Mouse (Mus musculus): ENCODE measurements around the gene Plekha5.

Plekha5 gene

DNA sequence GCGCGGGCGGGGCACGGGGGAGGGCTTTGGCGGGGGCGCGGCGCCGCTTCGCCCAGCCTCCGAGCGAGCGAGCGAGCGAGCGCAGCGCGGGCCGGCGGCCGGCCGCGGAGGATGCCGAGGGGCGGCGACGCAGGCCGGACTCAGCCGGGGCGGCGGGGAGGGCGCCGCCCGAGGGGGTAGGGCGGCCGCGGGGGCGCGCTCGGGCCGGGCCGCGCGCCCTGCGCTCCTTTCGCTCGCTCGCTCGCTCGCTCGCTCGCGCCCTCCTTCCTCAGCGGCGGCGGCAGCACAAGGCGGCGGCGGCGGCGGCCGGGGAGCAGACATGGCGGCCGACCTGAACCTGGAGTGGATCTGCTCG is at the start of gene Plekha5:
Gene Plekha5 (plus strand): TSS at position 209 of the 355 bp plus-strand sequence.
- in situ Hi-C loops (cut with MboI, MseI), result no loop called here

DNA sequence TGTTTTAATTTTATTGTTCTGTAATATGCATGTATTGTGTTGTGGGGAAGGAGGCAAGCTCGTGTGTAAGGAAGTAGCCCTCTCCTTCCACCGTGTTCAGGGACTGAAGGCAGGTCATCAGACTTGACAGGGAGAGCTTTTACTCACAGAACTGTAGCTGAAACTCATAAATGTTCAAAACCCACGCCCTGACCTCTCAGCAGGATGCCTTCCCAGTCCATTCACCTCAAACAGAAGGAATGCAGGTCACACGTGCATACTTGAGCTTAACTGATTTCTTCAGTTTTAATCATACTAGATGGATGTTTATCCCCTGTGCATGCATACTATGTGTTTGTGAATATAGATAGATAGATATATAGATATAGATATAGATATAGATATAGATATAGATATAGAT is 48.2 kb upstream of the Plekha5 start:
- in situ Hi-C loops (cut with MboI, MseI), result no loop called here

DNA sequence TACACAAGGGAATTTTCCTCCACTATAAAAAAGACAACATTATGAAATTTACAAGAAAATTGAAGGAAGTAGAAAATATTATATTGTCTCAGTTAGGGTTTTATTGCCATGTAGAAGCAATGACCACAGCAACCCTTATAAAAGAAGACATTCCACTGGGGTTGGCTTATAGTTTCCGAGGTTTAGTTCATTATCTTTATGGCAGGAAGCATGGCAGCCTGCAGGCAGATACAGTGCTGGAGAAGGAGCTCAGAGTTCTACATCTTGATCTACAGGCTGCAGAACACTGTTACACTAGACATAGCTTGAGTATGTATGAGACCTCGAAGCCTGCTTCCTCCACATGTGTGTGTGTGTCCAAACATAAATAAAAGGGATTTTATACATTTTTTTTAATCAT is 43.3 kb upstream of the Plekha5 start:
- in situ Hi-C loops (cut with MboI, MseI), result no loop called here

DNA sequence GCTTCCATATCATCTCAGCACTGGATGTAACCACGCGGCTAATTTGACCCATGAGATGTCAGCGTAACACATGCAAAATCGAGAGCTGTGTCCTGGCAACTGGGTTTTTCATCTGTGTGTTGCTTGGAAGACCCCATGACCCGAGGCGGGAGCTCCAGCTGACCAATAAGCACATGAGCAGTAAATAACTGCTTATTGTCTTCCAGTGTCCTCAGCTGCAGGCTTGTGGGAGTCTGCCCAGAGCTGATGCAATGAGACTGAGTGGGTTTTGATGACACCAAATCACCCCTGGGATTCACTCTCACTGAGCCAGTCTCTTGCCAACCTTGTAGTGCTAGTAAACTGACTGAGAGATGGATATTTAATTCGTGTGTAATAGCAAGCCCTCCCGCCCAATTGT is 42.7 kb upstream of the Plekha5 start:
- in situ Hi-C loops (cut with MboI, MseI), result no loop called here

DNA sequence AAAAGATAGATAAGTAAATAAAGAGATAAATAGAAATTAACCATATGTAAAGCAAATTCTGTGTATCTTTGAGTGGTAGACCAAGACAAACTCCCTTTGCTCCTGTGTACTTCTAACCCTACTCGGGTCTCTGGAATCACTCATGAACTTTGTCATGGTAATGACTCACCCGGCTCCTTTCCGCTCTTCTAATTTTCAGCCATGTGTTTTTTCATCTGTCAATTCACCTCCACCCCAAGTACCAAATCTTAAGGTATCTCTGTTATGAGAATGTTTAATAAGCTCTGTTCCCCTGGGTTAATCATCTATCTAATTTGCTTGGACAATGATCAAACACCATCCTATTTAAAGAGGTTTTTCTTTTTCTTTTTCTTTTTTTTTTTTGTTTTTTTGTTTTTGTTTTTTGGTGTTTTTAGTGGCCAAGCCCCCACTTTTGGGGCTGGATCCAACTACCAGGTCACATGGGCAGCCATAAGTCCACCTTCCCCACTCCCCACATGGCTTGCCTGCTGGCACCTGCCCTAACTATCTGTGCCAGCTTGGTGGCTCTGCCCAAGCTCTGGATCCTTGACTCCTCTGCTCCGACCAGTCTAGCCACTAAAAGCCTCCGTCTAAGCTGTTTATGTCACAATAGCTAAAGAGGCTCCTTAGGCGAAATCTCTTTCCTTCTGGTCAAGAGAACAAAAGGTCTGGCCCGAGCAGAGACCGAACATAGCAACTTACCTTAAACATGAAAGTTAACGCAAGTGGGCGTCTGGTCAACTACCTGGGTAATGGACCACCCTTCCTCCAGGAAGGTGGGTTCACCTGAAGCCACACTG is 40.1 kb upstream of the Plekha5 start:
- in situ Hi-C loops (cut with MboI, MseI), result no loop called here

DNA sequence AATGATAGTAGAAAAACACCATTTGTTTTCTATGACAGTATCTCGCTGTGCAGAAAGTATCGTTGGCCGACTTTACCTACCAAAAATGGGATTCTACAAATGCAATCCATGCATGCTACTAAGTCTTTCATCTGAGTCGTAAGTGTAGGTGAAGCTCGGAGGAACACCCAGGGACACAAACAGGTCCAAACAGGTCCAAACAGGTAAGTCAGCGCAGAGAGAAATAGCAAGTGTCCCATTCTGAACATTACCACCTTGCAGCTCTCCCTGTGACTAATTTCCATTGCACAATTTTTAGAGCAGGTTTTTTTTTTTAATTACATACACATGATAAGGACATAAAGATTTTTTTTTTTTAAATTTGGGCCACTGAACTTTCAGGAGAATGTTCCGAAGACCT is 27.2 kb upstream of the Plekha5 start:
- in situ Hi-C loops (cut with MboI, MseI), result no loop called here

DNA sequence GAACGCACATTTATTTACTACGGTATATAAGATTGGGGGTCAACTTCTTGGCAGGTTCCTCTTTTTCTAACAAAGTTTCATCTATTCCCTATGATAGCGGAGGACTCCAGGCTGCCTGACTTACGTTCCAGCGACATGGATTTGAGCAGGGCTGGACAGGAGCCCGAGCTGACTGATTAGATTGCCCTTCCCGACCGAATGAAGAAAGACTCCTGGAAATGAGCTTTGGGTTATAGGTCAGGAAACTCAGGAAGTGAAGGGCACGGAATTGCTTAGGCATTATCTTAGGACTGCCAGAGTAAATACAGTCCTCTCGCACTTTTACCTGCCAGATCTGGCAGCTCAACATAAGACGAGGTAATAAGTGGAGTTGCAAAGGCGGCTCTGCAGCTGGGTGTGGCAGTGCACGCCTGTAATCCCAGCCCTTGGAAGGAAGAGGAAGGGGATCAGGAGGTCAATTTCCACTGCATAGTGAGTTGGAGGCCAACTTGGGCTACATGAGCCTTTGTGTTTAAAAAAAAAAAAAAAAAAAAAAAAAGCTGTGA is 21.0 kb upstream of the Plekha5 start:
- in situ Hi-C loops (cut with MboI, MseI), result no loop called here

DNA sequence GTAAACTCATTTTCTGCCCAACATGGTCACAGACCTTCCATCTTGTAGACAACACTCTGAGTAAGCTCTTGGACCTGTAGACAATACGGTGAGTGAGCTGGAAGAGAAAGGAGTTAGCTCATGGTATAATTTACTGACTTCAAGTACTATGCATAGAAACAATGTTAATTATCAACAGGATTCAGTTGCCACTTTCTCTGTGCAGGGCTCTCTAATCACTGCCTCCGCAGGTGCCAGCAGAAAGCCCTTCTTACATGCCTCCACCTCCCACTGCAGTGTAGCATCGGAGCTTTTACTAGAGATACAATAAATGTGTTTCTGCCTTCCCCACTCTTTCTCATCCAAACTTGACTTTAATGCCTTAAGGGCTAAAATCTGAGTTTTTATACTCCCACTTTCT is 11.9 kb upstream of the Plekha5 start:
- in situ Hi-C loops (cut with MboI, MseI), result no loop called here

DNA sequence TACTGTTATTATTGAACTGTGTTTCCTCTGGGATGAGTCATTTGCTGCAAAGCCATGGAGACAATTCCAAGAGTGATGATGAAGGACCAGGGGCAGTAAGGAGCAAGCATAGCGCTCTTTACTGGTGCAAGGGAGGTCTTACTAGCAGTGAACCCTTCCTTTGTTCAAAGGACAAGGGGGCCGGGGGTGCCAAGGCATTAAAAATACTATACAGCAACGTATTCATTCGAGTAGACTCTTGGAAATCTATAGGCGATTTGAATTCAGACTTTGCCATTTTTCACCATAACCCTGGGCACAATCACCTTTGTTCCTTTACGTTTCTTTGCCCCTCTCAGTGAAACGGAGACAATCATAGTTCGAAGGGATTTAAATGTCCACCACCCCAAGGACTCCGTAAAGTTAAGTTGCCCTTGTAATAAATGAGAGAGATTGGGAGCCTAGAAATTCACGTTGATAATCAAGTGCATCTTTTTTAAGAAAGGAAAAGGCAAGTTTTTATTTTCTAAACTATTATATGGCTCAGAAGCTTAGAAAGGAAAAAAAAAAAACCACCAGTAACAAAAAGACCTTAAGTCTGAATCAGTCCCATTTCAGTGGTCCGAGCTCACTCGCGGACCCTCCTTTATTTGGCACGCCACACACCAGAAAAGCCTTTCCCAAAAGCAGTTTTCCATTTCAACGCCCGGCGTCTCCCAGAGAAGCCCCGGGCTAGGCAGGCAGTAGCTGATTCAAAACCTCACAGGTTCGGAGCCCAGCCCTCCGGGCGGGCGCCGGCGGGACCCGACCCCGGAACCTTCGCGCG is 611 bp upstream of the Plekha5 start:
- in situ Hi-C loops (cut with MboI, MseI), result no loop called here

DNA sequence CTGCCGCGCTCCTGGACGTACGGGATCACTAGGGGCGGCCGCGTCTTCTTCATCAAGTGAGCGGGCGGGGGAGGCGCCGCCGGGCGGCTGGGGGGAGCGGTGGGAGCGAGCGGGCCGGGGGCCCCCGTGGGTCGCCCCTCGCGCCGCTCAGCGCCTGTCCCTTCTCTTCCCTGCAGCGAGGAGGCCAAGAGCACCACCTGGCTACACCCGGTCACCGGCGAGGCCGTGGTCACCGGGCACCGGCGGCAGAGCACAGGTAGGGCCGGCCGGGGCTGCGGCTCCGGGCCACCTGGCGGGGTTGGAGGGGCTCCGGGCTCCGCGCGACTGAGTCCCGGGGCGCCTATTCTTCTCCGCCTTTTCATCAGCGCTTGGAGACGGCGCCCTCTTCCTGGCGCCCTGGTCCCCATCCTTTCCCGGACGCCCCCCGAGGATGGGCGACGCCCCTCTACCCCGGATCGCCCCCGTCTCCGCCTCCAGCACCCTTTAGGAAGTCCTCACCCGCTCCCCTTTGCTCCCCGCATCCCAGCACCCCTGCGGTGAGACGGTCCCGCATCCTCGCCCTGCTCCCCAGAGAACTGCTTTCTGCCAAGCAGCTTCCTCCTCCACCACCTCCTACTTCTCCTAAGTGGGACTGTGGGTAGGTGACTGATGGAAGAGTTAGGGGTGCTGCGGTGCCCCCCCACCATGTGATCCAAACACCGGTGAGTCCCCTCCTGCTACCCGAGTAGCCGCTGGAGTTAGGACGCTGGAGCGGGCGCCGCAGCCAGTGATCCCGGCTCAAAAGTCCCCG is 542 bp downstream of the Plekha5 start:
- in situ Hi-C loops (cut with MboI, MseI), result no loop called here

DNA sequence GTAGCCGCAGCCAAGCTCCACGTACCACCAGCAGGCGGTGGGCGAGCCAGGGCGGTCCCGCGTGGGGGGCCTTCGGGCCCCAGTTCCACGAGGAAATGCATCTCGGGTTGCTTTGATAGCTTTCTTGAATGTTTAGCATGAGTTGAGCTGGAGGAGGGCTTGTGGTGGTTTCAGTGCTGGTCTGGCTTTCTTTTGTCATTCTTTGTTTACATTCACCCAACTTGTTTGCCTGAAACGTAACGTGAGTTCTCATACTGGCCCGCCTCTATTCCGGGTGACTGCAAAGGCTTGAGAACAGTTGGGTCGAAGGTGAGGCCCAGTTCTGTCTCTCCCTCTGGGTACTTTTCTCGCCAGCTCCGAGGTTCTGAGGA is 1.1 kb downstream of the Plekha5 start:
- in situ Hi-C loops (cut with MboI, MseI), result no loop called here

DNA sequence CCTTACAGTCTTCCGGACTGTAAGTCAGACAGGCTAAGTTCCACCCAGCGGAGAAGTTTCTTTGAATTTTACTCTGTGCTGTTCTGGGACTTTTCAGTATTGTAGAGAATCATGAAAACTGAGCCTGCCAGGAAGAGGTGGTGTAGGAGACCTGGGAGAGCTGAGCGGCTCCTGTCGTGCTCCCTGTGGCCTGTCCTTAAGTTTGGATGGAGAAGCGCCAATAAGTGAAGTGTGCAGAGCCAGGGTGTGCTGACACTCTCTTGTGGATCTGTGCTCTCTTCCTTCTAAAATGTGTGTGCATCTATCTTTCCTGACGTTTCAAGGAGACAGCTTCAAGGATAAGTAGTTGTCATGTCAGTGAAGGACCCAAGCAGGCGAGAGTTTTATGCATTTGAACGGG is 5.4 kb downstream of the Plekha5 start:
- in situ Hi-C loops (cut with MboI, MseI), result no loop called here

DNA sequence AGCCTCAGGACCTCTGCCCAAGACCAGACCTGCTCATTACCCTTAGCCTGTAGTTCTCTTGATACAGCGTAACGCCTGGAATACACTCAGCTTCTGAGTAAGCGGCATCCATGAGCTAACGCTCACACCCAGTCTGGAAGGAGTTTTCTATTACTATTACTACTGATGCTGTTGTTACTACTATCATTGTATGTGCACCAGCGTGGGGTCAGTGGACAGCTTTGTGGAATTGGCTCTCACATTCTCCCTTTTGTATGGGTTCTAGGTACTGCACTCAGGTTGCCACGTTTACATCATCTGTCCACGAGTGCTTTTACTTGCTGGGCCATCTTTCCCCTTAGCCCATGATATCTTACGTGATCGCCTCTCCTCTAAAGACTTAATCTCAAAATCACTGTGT is 8.5 kb downstream of the Plekha5 start:
- in situ Hi-C loops (cut with MboI, MseI), result no loop called here

DNA sequence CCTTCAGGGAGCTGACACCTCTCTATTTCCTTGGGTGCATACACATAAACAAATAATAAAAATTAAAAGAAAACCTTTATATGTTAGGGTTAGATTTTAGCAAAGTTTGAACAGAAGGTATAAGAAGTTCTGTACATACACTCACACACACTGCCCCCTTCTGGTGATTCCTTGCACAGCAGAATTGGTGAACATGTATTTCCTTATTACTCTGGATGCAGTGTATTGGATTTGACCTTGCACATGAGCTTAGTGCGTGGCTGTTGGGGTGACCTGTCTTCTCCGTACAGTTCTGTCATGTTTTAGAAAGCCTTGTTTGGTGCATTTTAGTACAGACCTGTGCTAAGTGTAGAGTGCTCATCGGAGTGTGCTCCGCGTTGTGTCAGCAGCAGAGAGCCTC is 19.5 kb downstream of the Plekha5 start:
- in situ Hi-C loops (cut with MboI, MseI), result no loop called here

DNA sequence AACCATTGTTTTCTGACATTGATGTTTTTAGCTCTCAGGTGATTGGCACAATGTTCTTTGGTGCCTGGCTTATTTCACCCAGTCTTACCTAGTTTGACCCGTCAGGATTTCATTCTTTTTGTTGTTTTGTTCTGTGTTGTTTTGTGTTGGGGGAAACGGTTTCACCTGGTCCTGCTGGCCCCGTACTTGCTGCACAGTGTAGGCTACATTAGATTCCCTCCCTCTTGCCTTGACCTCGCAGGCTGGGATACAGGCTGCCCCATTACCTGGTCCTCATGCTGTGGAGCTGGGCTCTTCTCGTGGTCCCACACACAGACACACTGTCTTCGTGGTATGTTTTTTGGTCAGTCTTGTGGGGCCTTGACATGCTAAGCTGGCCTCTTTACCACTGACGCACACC is 20.3 kb downstream of the Plekha5 start:
- in situ Hi-C loops (cut with MboI, MseI), result no loop called here

DNA sequence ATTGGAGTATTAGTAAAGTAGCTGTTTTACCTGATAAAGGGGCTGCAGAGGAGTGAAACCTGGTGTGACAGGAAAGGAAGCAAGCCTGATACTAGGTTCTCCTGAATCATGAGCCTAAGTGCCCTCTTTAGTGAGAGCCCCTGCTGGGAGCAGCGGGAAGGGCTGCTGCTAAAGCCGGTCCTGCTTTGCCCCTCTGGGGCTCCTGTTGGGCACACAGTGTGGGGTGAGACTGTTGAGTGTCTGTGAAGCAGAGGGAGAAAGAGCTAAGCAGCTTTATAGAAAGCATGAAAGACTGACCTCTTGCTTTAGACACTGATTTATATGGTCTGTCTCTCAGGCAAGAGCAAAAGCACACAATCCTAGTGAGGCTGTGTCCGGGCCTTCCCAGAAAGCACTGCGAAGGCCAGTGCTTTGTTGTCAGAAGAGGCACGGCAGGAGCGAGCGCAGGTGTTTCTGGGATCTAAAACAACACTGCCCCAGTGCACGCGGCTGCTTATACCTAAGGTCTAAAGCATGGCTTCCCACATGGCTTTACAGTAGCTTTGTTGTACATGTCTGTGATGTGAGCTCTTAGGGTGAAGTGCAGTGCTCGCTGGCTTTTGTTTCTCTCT is 21.1 kb downstream of the Plekha5 start:
- in situ Hi-C loops (cut with MboI, MseI), result no loop called here

DNA sequence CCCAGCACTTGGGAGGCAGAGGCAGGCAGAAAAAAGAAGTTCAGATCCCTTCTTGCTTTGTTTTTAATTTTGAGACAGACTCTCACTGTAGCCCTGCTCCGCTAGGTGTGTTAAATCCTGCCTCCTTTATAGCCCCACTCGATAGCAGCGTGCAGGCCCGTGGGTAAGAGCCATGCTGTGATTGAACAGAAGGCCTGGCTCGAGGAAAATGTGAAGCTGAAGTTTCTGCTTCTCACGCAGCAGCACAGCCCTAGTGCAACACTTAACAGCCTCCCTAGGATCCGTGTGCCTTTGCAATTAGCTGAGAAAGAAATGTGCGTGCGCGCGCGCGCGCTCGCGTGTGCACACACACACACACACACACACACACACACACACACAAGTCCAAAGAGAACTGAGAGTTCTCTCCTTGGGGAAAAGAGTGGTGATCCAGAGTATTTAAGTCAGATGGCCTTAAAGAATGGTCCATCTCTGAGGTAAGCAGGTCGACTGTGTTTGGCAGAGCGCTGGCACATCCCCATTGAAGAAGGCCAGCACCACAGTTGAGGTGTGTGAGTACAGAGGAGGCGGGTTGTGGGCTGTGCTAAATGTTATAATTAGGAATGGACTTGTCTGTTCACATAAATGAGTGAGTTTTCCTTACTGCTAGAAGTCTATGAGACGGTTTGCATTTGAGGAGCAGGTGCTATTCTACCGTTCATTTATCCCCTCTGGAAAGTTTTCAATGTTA is 24.3 kb downstream of the Plekha5 start:
- in situ Hi-C loops (cut with MboI, MseI), result no loop called here

DNA sequence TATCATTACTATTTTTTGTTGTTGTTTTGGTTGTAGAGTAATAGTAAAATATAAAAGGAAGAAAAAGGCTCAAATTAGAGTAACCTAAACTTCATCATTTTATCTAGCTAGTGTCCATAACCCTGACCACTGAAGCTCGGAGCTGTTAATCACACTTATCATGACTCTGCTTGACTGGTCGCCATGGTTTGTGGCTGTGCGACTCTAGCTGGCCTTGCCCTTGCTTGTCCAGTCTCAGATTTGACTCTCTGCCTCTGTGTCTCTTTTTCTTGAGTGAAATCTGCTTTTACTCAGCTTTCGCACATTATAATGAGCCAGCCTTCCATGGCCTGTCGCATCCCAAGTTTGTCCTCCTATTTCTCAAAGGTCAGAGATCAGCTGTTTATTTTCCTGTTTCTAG is 26.8 kb downstream of the Plekha5 start:
- in situ Hi-C loops (cut with MboI, MseI), result no loop called here

DNA sequence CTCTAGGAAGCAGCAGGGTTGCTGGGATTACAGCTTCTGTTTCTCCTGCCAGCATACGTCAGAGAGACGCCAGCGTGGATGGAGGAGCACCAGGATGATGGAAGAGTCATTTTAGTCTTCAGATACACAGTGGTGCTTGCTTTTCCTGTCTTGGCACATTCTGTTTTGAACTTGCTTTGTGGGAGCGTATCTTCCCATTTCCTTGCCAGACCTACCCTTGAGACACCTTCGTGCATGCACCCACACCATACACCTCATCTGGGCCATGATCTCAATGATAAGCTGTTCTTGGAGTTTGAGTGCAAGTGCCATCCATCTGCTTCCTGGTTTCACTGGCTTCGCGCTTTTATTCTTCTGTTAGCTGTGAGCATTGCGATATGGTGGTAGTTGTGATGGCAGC is 28.9 kb downstream of the Plekha5 start:
- in situ Hi-C loops (cut with MboI, MseI), result no loop called here

DNA sequence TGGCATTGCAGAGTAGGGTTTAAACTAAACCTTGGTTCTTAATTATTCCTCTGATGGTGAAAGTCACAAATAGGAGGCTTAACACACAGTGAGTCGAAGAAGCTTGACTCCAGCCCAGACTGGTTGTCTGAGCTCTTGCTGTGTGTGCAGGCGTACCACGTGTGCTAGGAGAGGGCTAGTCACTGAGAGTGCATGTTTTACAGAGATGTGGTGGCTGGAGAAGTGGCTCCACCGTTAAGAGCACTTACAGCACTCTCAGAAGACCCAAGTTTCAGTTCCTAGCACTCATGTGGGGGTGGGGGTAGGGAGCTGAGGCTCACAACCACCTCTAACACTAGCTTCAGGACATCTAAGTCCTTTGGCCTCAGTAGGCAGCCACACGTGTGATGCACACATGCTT is 29.6 kb downstream of the Plekha5 start:
- in situ Hi-C loops (cut with MboI, MseI), result no loop called here

DNA sequence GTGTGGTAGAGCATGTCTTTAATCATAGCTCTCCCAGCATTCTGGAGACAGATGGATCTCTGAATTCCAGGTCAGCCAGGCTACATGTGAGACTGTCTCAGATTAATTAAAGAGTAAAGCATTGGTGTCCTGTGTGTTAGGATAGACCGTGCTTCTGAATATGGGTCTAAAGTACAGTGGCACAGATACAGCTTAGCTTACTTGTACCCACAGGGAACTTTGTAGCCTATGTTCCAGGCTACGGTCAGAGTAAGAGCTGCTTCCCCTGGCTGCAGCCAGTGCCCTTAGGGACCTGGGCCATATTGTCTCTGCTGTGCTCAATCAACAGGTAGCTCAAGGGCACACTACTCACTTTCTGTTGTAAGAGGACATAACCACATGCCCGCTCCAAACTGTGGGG is 30.5 kb downstream of the Plekha5 start:
- in situ Hi-C loops (cut with MboI, MseI), result no loop called here

All from T-helper 2 cell (primary cell).